Mouse (Mus musculus) adrenal gland, adult 2 months (tissue): ENCODE data around the gene Arhgef19. TPM values are rescaled to one million over a fixed set of nuclear protein-coding genes. Genes with fewer than 3 reads are reported as not detected.

Source experiments
- DNase-seq: peaks from one replicate; pipeline ENCODE4 v3.0.0; 2021
- polyA plus RNA-seq: library from polyadenylated mRNA; depleted of rRNA; stranded (reverse); fragments of >200 nt; gene quantifications from 2 replicates; pipeline ENCODE4 v1.2.3, GENCODE M21; 2012
- total RNA-seq, 2 experiments: library from RNA; stranded (reverse); gene quantifications; 2 replicates each; pipeline ENCODE4 v1.2.3; 2021

The Arhgef19 gene
- total and polyA plus RNA-seq, 3 experiments = 50.9 to 75.8 (median 65.1) TPM

- no peak for DNase-seq
These were observed 26.8 kb downstream of the Arhgef19 start for GRCm38 (mm10) chr4:141265979-141266637.

- DNase-seq = no peak
These were observed 28.0 kb downstream of the Arhgef19 start for GRCm38 (mm10) chr4:141267250-141267649.

- DNase-seq = no peak
These were observed 28.5 kb downstream of the Arhgef19 start for GRCm38 (mm10) chr4:141267837-141268236.

- no peak for DNase-seq
These were observed 29.1 kb downstream of the Arhgef19 start for GRCm38 (mm10) chr4:141268350-141268749.

GRCm38 (mm10) chr4:141269080-141269479, 29.8 kb downstream of the Arhgef19 start:
- no peak for DNase-seq

GRCm38 (mm10) chr4:141270201-141270940, 31.1 kb downstream of the Arhgef19 start:
- DNase-seq = no peak

- DNase-seq = no peak
These were observed 31.9 kb downstream of the Arhgef19 start for GRCm38 (mm10) chr4:141271228-141271627.

GRCm38 (mm10) chr4:141271721-141272120, 32.4 kb downstream of the Arhgef19 start:
- peak; percentile 38 for DNase-seq

- peak; percentile 34 for DNase-seq
These were observed 33.6 kb downstream of the Arhgef19 start for GRCm38 (mm10) chr4:141272878-141273277.

- DNase-seq = peak; percentile 89
These were observed 34.0 kb downstream of the Arhgef19 start for GRCm38 (mm10) chr4:141273296-141273695.

GRCm38 (mm10) chr4:141274485-141275341, 35.4 kb downstream of the Arhgef19 start:
- DNase-seq = no peak

GRCm38 (mm10) chr4:141277157-141277556, 37.9 kb downstream of the Arhgef19 start:
- DNase-seq = no peak

- peak; percentile 86 for DNase-seq
These were observed 38.9 kb downstream of the Arhgef19 start for GRCm38 (mm10) chr4:141278154-141278553.

- DNase-seq = no peak
These were observed 40.0 kb downstream of the Arhgef19 start for GRCm38 (mm10) chr4:141279327-141279726.

GRCm38 (mm10) chr4:141279783-141280182, 40.5 kb downstream of the Arhgef19 start:
- DNase-seq = no peak

- DNase-seq = no peak
These were observed 41.2 kb downstream of the Arhgef19 start for GRCm38 (mm10) chr4:141280471-141280870.

GRCm38 (mm10) chr4:141281153-141281552, 41.9 kb downstream of the Arhgef19 start:
- DNase-seq = no peak

- no peak for DNase-seq
These were observed 42.3 kb downstream of the Arhgef19 start for GRCm38 (mm10) chr4:141281578-141281977.

GRCm38 (mm10) chr4:141282087-141282486, 42.8 kb downstream of the Arhgef19 start:
- DNase-seq = no peak

GRCm38 (mm10) chr4:141282623-141283022, 43.3 kb downstream of the Arhgef19 start:
- no peak for DNase-seq

- DNase-seq = peak; percentile 81
These were observed 44.0 kb downstream of the Arhgef19 start for GRCm38 (mm10) chr4:141283176-141283878.

GRCm38 (mm10) chr4:141283879-141284411, 44.6 kb downstream of the Arhgef19 start:
- no peak for DNase-seq
